In genomic region chr4:55125048-55125737, GRCm38 (mm10) we compare ENCODE assay signal across 8 mouse cellular contexts.
DNase-seq lines count a peak whose midpoint lies in the region; ATAC-seq and TF ChIP-seq lines count a peak whose summit lies in the region.
"Had no signal": no experiment of that assay in that cellular context is flagged by ENCODE, and none has a peak within 500 bp of the region (broad histone marks: within the 10 kb centered on the region; RNA-seq: fewer than 3 reads in every experiment).

No protein-coding gene starts in this region.

- no peak for TF ChIP-seq CTCF in kidney, postnatal 0 days (IDR thresholded peaks at IDR 0.05; ENCODE audit: low read depth)

- H3K4me1 ChIP-seq in kidney, postnatal 0 days (replicated peaks; ENCODE audit: insufficient read depth, low read length) = no peaks in the 10 kb centered on the region
- no peaks in the 10 kb centered on the region for H3K4me1 ChIP-seq in kidney, embryonic 14.5 days (ENCODE audit: control insufficient read depth, insufficient read depth, low read length)
- H3K4me1 ChIP-seq in lung, embryonic 16.5 days (replicated peaks; ENCODE audit: control insufficient read depth, insufficient read depth, low read length) = peaks cover 10% of the 10 kb centered on the region
- H3K4me1 ChIP-seq: liver, embryonic 15.5 days had no signal

- H3K9ac ChIP-seq in kidney, postnatal 0 days (ENCODE audit: low read depth, low read length) = no peak overlapping the region
- no peak overlapping the region for H3K9ac ChIP-seq in kidney, embryonic 14.5 days (ENCODE audit: low read depth, low read length)
- H3K9ac ChIP-seq in lung, embryonic 16.5 days (ENCODE audit: low read length) = no peak overlapping the region
- H3K9ac ChIP-seq: liver, embryonic 15.5 days had no signal

- peak overlapping the region; percentile 28 for H3K4me2 ChIP-seq in kidney, postnatal 0 days (ENCODE audit: low read length)
- no peak overlapping the region; the same call in 1 of the 2 replicates for H3K4me2 ChIP-seq in kidney, embryonic 14.5 days (replicated peaks; ENCODE audit: low read depth, low read length)
- peak overlapping the region; percentile 43 for H3K4me2 ChIP-seq in lung, embryonic 16.5 days (ENCODE audit: low read depth, low read length)
- H3K4me2 ChIP-seq: liver, embryonic 15.5 days had no signal

- 33% methylated on average over 11 of the region's 11 CpGs for WGBS in kidney, postnatal 0 days
- 54% methylated on average over 11 of the region's 11 CpGs for WGBS in kidney, embryonic 14.5 days
- 23% methylated on average over 11 of the region's 11 CpGs for WGBS in lung, embryonic 16.5 days

- peak; percentile 60 for DNase-seq in kidney, postnatal 0 days (ENCODE audit: low spot score)
- peak; percentile 26 for DNase-seq in brain, embryonic 18.5 days (ENCODE audit: low read depth, low spot score)
- DNase-seq in gastrocnemius, postnatal 25 days = peak; percentile 33
- DNase-seq in adrenal gland, adult 2 months = no peak
- no peak for DNase-seq in layer of hippocampus, adult 9-10 months (ENCODE audit: low spot score)

- no peak overlapping the region for H3K27ac ChIP-seq in kidney, postnatal 0 days
- H3K27ac ChIP-seq in kidney, embryonic 14.5 days (ENCODE audit: low read depth, low read length) = no peak overlapping the region
- H3K27ac ChIP-seq in lung, embryonic 16.5 days (ENCODE audit: low read length) = no peak overlapping the region; the same call in 1 of the 2 replicates
- H3K27ac ChIP-seq: liver, embryonic 15.5 days had no signal

- 0 out of 2 replicates have a peak overlapping the region, but pooled peaks have one; percentile 8 for H3K4me3 ChIP-seq in kidney, postnatal 0 days (replicated peaks; ENCODE audit: low read depth, low read length)
- H3K4me3 ChIP-seq in kidney, embryonic 14.5 days (ENCODE audit: low read length) = no peak overlapping the region
- peak overlapping the region; percentile 16; the same call in 1 of the 2 replicates for H3K4me3 ChIP-seq in lung, embryonic 16.5 days (ENCODE audit: low read length)
- H3K4me3 ChIP-seq: liver, embryonic 15.5 days had no signal

- no peak for ATAC-seq in kidney, postnatal 0 days (replicated peaks; ENCODE audit: low FRiP score, low read depth)
- no peak for ATAC-seq in kidney, embryonic 14.5 days (ENCODE audit: low FRiP score, low TSS enrichment)
- ATAC-seq in lung, embryonic 16.5 days (ENCODE audit: low read depth) = peak; percentile 88

- H3K9me3 ChIP-seq in kidney, postnatal 0 days (replicated peaks; ENCODE audit: low read length) = no peaks in the 10 kb centered on the region
- no peaks in the 10 kb centered on the region for H3K9me3 ChIP-seq in kidney, embryonic 14.5 days (ENCODE audit: control insufficient read depth, low read length)
- H3K9me3 ChIP-seq in lung, embryonic 16.5 days (ENCODE audit: control insufficient read depth, low read length) = no peaks in the 10 kb centered on the region
- H3K9me3 ChIP-seq: liver, embryonic 15.5 days had no signal

- H3K27me3 ChIP-seq in kidney, postnatal 0 days (ENCODE audit: insufficient read depth, low read length) = no peaks in the 10 kb centered on the region
- H3K27me3 ChIP-seq in kidney, embryonic 14.5 days (ENCODE audit: control insufficient read depth, insufficient read depth, low read length) = no peaks in the 10 kb centered on the region
- H3K27me3 ChIP-seq in lung, embryonic 16.5 days (ENCODE audit: control insufficient read depth, insufficient read depth, low read depth, low read length) = no peaks in the 10 kb centered on the region
- H3K27me3 ChIP-seq: liver, embryonic 15.5 days had no signal

- H3K36me3 ChIP-seq in kidney, postnatal 0 days (ENCODE audit: insufficient read depth, low read length) = no peaks in the 10 kb centered on the region
- no peaks in the 10 kb centered on the region for H3K36me3 ChIP-seq in kidney, embryonic 14.5 days (ENCODE audit: control insufficient read depth, insufficient read depth, low read length)
- H3K36me3 ChIP-seq in lung, embryonic 16.5 days (ENCODE audit: control insufficient read depth, insufficient read depth, low read length) = no peaks in the 10 kb centered on the region
- H3K36me3 ChIP-seq: liver, embryonic 15.5 days had no signal

Comparison
In these comparisons a context has a peak if more than half of its experiments do, and no peak if none do; other contexts are left out.
1. DNase-seq: peak in kidney, postnatal 0 days (single experiment), brain, embryonic 18.5 days (single experiment) and gastrocnemius, postnatal 25 days (single experiment); none in adrenal gland, adult 2 months (single experiment) and layer of hippocampus, adult 9-10 months (single experiment).